Mouse (Mus musculus): Measurements from ENCODE around the gene Ctnnbip1.

- TF ChIP-seq ZNF384 (IDR thresholded peaks at IDR 0.05; ENCODE audit: low read depth, low read length): no peak
- no peak for TF ChIP-seq MAFK (IDR thresholded peaks at IDR 0.05; ENCODE audit: insufficient read depth, low read depth, low read length)
- no peak for TF ChIP-seq ZC3H11A (IDR thresholded peaks at IDR 0.05; ENCODE audit: borderline replicate concordance, low read depth, low read length)
- no peak for TF ChIP-seq HCFC1 (IDR thresholded peaks at IDR 0.05; ENCODE audit: borderline replicate concordance, insufficient read depth, low read length)
Measured at GRCm38 (mm10) chr4:149586783-149587595, 69.0 kb downstream of the Ctnnbip1 start.
